Mouse (Mus musculus) myocyte (in vitro differentiated cells): Measurements from ENCODE around the gene Lrrc28.

ENCODE experiments used
- CEBPB ChIP-seq: IDR thresholded peaks from 2 replicates; pipeline ENCODE4 v1.6.1; 2011; ENCODE audit warnings: mild to moderate bottlenecking, moderate library complexity; ENCODE audit not compliant: poor library complexity, insufficient read depth, severe bottlenecking
- E2F4 ChIP-seq: IDR thresholded peaks from one replicate; pipeline ENCODE4 v1.6.1; 2011; ENCODE audit warnings: mild to moderate bottlenecking, control low read depth, moderate library complexity; ENCODE audit not compliant: insufficient read depth
- POLR2A ChIP-seq: IDR thresholded peaks from one replicate; pipeline ENCODE4 v1.6.1; 2011; ENCODE audit warnings: low read depth, mild to moderate bottlenecking, control low read depth, moderate library complexity; ENCODE audit not compliant: insufficient read length
- POLR2AphosphoS2 ChIP-seq: IDR thresholded peaks from one replicate; pipeline ENCODE4 v1.6.1; 2011; ENCODE audit warnings: low read depth, control low read depth; ENCODE audit not compliant: insufficient read length
- SRF ChIP-seq: IDR thresholded peaks from one replicate; pipeline ENCODE4 v1.6.1; 2011; ENCODE audit warnings: low read depth; ENCODE audit not compliant: control insufficient read depth, insufficient read length
- TCF12 ChIP-seq: IDR thresholded peaks from one replicate; pipeline ENCODE4 v1.6.1; 2011; ENCODE audit warnings: mild to moderate bottlenecking, control low read depth; ENCODE audit not compliant: poor library complexity, insufficient read depth, severe bottlenecking

- no peak for TF ChIP-seq POLR2A
- no peak for TF ChIP-seq POLR2AphosphoS2
- TF ChIP-seq CEBPB, result no peak
- TF ChIP-seq SRF, result no peak
- TF ChIP-seq E2F4, result no peak
- TF ChIP-seq TCF12, result no peak
Observed at GRCm38 (mm10) chr7:67543641-67544040, 101.4 kb downstream of the Lrrc28 start.
